Mouse (Mus musculus) gastrocnemius, adult 2 months (tissue): ENCODE results near the gene Dnlz. TPM values are rescaled to one million over a fixed set of nuclear protein-coding genes. Genes with fewer than 3 reads are reported as not detected.
A peak's percentile ranks its signal among the peaks of the same experiment; 100 is the strongest.

Source experiments
- DNase-seq: peaks from one replicate; pipeline ENCODE4 v3.0.0; 2022
- H3K27ac ChIP-seq: fragments of 200-600 bp; 2 replicates; pipeline ENCODE4 v1.8.1; 2022; ENCODE audit warnings: mild to moderate bottlenecking
- H3K4me3 ChIP-seq: fragments of 200-600 bp; 2 replicates; pipeline ENCODE4 v1.8.1; 2022; ENCODE audit warnings: mild to moderate bottlenecking, moderate library complexity
- CTCF ChIP-seq: fragments of 200-600 bp; IDR thresholded peaks from 2 replicates; pipeline ENCODE4 v1.8.1; 2022; ENCODE audit warnings: antibody characterized with exemption, mild to moderate bottlenecking, moderate library complexity
- intact Hi-C: fragments of 180-260 bp; cut with DNase I; formaldehyde crosslinking; loops from one replicate; pipeline ENCODE4 v1.15.1; 2025
- total RNA-seq, 2 experiments: library from RNA; stranded (reverse); gene quantifications; 2 replicates each; pipeline ENCODE4 v1.2.3; 2021

Gene Dnlz
- total RNA-seq, 2 experiments from 2014 or later, result 18.0 to 22.7 TPM

- H3K27ac ChIP-seq, result no peak overlapping the region
- intact Hi-C loops, result loop anchor here (5.0 kb wide), 1 partner anchor 37 kb away; the partner anchor contains the start of gene Gpsm1
- TF ChIP-seq CTCF, result no peak
- no peak overlapping the region for H3K4me3 ChIP-seq
- DNase-seq, result no peak
Observed at GRCm38 (mm10) chr2:26354401-26354800, 2.5 kb upstream of the Dnlz start.

DNA sequence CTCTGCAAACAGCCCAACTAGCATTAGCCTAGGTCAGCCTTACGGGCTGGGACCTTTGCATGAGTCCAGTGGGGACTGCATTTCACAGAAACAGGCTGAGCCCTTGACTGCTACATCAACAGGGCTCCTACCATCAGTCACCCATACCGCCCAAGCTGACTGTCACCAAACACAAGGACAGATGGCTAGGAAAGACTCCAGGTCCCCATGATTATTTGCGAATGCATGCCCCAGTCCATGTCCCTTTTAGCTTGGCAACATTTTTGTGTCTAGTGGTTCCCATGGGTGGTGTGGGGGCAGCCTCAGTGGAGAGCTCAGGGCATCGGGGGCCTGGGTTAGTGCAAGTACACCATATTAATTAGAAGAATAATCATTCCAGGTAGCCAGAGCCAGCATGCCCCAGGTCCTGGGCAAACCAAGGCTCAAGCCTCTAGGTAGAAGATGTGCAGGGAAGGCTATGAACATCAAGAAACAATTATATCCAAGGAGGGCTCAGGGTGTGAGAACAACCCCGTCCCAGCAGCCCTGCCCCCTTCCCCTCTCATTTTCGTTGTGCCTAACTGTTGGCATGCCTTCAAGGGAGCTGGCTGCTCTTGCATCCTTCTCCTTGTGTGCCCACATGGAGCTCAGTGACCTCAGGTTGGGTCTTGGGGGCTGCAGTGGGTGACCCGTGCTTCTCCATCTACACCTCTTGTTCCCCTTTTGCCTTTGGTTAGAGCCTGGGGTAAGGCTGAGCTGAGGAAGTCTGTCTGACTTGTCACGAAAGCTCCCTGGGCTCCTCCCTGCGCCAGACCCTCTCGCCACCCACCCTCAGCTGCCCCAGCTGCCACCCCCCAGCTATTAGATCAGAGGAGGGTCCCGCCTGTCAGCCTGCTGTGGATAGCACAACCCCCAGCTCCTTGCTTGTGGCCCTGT lies 1.4 kb upstream of the Dnlz start:
- no peak for DNase-seq
- Histone ChIP-seq H3K4me3 (peak overlapping the region; percentile 95), H3K27ac (no peak overlapping the region)
- TF ChIP-seq CTCF, result no peak
- intact Hi-C loops, result loop anchor here (2.0 to 5.0 kb wide), 2 partner anchors 35 to 36 kb away; partner anchors contain the start of genes Entr1, Gpsm1 and Pmpca

DNA sequence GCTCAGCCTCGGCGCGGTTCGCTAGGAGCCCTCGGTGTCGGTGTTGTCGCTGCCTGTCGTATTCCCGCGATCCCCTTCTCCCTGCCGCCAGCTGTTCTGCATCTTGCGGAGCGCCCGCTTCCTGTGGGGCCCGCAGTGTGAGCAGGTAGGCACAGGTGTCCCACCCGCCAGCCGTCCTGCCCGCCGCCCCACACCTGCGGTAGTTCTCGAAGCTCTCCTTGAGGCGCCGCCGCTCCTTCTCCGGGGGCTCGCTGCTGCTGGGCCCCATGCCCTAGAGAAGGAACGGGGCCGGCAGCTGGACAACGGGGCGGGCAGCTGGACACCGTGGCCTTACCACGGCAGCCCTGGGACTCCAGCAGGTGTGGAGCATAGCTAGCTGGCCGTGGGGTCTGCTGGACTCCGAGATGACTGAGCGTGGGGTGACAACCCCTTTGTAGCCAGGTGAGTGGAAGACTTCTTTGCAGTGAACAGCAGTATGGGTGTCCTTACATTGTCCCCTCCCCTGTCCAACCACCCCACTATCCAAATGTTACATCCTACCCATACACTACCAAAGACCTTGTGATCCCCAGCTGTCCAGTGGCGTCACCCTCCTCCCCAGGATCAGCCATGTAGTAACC lies 491 bp upstream of the Dnlz start:
- DNase-seq, result peak; percentile 65

DNA sequence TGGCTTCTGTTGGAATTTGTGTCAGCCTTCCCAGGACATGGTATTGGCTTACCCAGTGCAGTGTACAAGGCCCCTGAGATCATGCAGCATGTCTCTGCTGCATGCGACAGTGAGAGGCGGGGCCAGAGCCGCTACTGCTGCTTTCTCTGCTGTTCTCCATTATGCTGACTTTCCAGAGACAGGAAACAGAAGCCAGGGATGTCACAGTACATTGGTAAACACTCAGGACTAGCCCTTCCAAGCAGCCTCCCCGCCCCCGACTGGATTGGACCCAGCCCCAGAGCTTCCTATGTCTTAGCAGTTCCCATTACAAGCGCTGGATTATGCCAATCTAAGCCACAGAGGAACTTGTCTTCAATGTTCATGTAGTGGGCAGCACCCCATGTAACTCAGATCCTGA lies 3.7 kb downstream of the Dnlz start:
- Histone ChIP-seq H3K4me3 (no peak overlapping the region), H3K27ac (no peak overlapping the region)
- intact Hi-C loops, result no loop called here
- TF ChIP-seq CTCF, result no peak
- DNase-seq, result no peak

More for the DNA sequence above, 491 bp upstream of the Dnlz start:
- intact Hi-C loops, result loop anchor here (1.0 to 5.0 kb wide), 3 partner anchors 35 to 52 kb away; partner anchors contain the start of genes Entr1, Gpsm1 and Pmpca
- Histone ChIP-seq H3K27ac (peak overlapping the region; percentile 92), H3K4me3 (peak overlapping the region; percentile 95)
- TF ChIP-seq CTCF, result no peak

DNA sequence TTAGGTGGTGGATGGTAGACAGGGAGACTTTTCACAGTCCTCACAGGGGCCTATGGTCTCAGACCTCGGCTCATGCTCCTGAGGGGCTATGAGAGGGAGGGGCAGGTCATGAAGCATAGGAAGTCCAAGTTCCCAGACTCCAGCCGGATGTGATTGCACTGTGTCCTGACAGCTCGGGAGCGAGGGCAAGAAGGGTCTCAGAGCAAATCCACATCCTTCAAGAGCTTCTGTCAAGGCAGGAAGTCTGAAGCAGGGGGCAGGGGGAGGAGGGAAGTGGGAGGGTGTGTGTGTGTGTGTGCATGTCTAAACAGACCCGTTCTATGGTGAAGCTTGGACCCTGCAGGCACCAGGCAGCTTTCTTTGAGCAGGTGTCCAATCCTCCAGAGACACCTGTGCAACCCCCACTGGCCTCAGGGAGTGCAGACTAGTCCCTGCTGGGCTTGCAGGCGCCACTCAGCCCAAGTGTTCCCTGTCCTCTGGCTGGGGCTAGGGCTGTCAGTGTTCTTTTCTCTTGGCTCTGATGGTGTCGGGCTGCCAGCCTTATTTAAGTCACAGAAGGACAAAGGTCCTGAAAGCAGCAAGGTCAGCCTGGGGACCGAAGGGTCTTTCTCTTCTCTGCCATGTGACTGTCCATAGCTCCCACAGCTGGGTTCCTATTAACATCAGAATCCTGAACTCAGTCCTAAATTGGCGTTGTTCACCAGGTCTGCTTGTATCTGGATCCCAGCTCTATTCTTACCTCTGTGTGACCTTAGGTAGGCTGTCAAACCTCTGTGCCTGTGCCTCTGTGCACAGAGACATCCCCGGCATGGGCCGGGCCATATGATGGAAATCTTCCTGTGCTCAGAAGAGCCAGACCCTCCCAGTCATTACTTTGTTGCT lies 9.1 kb downstream of the Dnlz start:
- no peak for TF ChIP-seq CTCF
- H3K4me3 ChIP-seq, result no peak overlapping the region
- H3K27ac ChIP-seq, result peak overlapping the region; percentile 66
- no peak for DNase-seq
- intact Hi-C loops, result no loop called here

DNA sequence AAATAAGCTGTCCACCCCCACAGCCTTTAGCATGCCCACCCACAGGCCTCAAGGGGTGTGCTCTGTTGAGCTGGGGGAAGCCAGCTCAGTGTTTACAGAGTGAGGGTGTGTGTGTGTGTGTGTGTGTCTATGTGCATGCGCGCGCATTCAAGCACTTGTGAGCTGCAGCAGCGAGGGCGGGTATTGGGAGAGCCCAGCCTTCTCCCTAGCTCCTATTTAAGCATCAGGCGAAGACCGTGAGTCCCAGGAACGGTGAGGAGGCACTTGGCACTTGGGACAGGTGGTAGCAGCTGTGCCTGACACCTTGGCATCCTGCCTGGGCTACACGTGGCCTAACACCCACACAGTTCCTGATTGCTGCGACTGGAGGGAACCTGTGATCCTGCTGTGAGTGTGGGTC lies 9.9 kb downstream of the Dnlz start:
- intact Hi-C loops, result no loop called here
- TF ChIP-seq CTCF, result no peak
- H3K27ac ChIP-seq, result peak overlapping the region; percentile 66
- peak; percentile 79 for DNase-seq
- no peak overlapping the region for H3K4me3 ChIP-seq

DNA sequence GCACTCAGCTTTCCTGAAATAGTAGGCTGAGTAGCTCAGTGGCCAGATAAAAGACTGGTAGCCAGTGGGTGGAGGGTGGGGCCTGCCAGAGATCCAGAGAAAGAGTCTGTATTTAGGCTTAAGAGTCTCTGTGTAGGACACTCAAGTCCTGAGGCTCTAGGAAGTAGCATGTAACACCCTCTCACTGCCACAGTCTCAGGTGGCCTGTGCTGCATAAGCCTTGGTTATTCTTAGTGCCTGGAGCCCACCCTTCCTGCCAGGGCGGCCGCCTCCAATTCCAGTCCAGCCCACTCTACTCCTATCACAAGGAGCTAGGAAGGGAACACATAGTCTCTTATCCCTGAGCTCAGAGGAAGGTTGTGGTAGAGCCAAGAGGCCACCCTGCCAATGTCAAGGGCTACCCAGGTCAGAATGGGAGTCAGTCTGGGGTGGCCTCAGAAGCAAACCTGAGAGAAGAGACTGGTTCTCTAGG lies 10.4 kb downstream of the Dnlz start:
- Histone ChIP-seq H3K27ac (peak overlapping the region; percentile 66), H3K4me3 (no peak overlapping the region)
- intact Hi-C loops, result no loop called here
- no peak for TF ChIP-seq CTCF
- no peak for DNase-seq

GRCm38 (mm10) chr2:26339204-26339551 lies 12.7 kb downstream of the Dnlz start:
- intact Hi-C loops, result no loop called here
- no peak for TF ChIP-seq CTCF
- no peak overlapping the region for H3K27ac ChIP-seq
- DNase-seq, result no peak
- H3K4me3 ChIP-seq, result no peak overlapping the region

DNA sequence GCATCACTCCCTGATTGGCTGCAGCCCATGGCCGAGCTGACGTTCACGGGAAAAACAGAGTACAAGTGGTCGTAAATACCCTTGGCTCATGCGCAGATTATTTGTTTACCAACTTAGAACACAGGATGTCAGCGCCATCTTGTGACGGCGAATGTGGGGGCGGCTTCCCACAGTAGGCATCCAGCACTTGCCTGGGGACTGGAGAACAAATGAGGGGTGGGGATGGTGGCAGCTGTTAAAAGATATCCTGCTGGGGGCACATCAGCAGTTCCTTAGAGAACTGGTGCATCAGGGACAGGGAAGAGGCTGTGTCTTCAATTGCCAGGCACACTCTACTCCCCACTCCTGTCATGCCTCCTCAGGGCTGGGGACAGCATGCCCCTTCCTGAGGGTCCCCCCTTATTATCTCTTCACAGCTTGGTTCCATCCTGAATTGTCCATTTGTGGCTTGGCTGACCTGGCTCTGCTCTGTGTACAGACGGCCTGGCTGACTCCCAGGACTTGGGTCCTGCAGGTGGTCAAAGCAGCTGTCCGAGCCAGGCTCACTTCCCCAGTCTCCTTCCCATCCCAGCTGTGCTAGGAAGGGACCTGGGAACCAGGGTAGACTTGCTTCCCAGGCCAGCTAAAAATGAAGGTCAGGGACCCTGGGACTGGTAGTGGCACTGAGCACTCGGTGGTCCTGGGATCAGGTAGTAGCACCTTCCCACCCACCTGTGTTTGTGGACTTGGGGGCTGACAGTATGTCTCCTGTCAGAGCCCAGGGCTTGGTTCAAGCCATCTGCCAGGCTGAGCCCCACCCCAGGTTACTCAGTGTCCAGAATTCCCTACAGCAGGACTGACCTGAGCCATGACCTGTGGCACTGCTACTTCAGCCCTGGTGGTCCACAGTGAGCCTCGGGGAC lies 13.4 kb downstream of the Dnlz start:
- intact Hi-C loops, result no loop called here
- DNase-seq, result no peak
- TF ChIP-seq CTCF, result no peak
- peak overlapping the region; percentile 24; the same call in 1 of the 2 replicates for H3K27ac ChIP-seq
- H3K4me3 ChIP-seq, result no peak overlapping the region

- H3K27ac ChIP-seq, result peak overlapping the region; percentile 51
- H3K4me3 ChIP-seq, result no peak overlapping the region
- no peak for TF ChIP-seq CTCF
- intact Hi-C loops, result no loop called here
- no peak for DNase-seq
Observed at GRCm38 (mm10) chr2:26330702-26331101, 21.2 kb downstream of the Dnlz start.

- H3K4me3 ChIP-seq, result no peak overlapping the region
- TF ChIP-seq CTCF, result no peak
- peak overlapping the region; percentile 63 for H3K27ac ChIP-seq
- intact Hi-C loops, result no loop called here
- no peak for DNase-seq
Observed at GRCm38 (mm10) chr2:26330056-26330468, 21.8 kb downstream of the Dnlz start.
